Mouse (Mus musculus): ENCODE data around the gene Tbce. TPM values are rescaled to one million over a fixed set of nuclear protein-coding genes. Genes with fewer than 3 reads are reported as not detected.

The Tbce gene
- total and polyA plus RNA-seq, 3 experiments, result 35.3 to 56.9 TPM; not detected in 1

DNA sequence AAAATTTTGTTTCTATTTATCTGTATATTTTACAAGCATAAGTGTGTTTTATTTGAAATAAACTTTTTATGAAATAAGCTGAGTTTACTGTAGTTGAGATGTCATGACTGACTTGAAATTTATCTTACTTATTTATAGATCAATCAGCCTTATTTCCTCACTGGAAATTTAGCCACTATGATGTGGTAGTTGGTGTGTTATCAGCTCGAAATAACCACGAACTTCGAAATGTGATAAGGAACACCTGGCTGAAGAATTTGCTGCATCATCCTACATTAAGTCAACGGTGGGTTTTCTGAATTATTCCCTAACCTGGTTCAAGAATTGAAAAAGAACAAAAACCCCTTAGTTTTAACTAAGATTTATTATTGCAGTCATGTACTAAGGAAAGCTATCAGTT is 73.3 kb downstream of the Tbce start (continued):
- no peak for TF ChIP-seq USF2 (IDR thresholded peaks at IDR 0.05; ENCODE audit: borderline replicate concordance in 1 of 2, insufficient read depth in 1 of 2, low read depth in 1 of 2, low read length in 2 of 2)

DNA sequence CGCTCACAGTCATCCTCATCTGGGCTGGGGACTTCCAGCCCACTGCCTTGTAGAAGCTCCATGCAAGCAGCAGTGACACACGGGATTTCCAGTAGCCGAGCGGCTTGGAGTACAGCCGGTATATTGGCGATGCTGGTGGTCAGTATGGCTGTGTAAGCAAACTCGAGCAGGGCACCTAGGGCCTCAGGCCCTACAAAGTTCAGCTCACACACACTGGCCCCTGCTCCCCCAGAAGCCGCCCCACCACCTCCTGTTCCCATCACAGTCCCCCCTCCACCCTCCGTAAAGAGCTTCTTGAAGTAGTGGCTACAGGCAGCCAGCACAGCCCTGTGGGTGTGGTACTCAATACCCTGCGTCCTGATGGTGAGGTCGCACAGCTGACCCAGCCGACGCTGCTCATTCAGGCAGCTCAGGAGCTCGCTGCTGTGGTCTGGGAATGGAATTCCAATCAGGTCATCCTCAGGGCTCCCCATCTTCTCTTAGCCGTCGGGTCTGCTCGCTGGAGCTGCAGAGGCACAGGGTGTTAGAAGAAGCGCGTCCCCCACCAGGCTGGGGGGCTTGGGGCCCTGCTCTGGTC is 74.0 kb downstream of the Tbce start:
- Histone ChIP-seq H3K36me3 (ENCODE audit: control insufficient read depth in 1 of 2, insufficient read depth in 2 of 2, low read length in 2 of 2) (peaks cover 41 to 70% of the 10 kb centered on the region in 2 experiments), H3K79me2 (ENCODE audit: control insufficient read depth, insufficient read depth, low read length, poor library complexity) (peaks cover 40% of the 10 kb centered on the region), H3K9me3 (replicated peaks; ENCODE audit: insufficient read depth, low read length) (no peaks in the 10 kb centered on the region), H3K27ac (ENCODE audit: control insufficient read depth, low read depth, low read length) (peak overlapping the region; percentile 53), H3K27me3 (ENCODE audit: control insufficient read depth in 1 of 2, insufficient read depth in 2 of 2, low read length in 2 of 2) (no peaks in the 10 kb centered on the region), H3K4me3 (ENCODE audit: control insufficient read depth in 1 of 2, insufficient read depth in 1 of 2, low read depth in 2 of 2, low read length in 2 of 2) (no peak overlapping the region), H3K4me1 (ENCODE audit: control insufficient read depth in 1 of 2, insufficient read depth in 2 of 2, low read length in 2 of 2) (peaks cover 40 to 71% of the 10 kb centered on the region in 2 experiments), H3K9ac (ENCODE audit: control insufficient read depth, low read depth, low read length, poor library complexity, severe bottlenecking) (no peak overlapping the region)
- DNase-seq (ENCODE audit: low read depth, low spot score), result no peak
- TF ChIP-seq GATA1 (IDR thresholded peaks at IDR 0.05; ENCODE audit: low read depth, low read length) (no peak), E2F4 (IDR thresholded peaks at IDR 0.05; ENCODE audit: borderline replicate concordance, low read depth, low read length) (no peak), MAFK (IDR thresholded peaks at IDR 0.05; ENCODE audit: borderline replicate concordance, low read depth, low read length) (no peak), USF1 (IDR thresholded peaks at IDR 0.05; ENCODE audit: low read depth, low read length) (no peak), TAL1 (IDR thresholded peaks at IDR 0.05; ENCODE audit: low read length) (no peak), RAD21 (IDR thresholded peaks at IDR 0.05; ENCODE audit: low read depth, low read length) (no peak), USF2 (IDR thresholded peaks at IDR 0.05; ENCODE audit: borderline replicate concordance in 1 of 2, insufficient read depth in 1 of 2, low read depth in 1 of 2, low read length in 2 of 2) (no peak), SIN3A (IDR thresholded peaks at IDR 0.05; ENCODE audit: low read length) (no peak), ZMIZ1 (IDR thresholded peaks at IDR 0.05; ENCODE audit: low read depth, low read length) (no peak), NELFE (IDR thresholded peaks at IDR 0.05; ENCODE audit: low read depth, low read length) (no peak), GABPA (IDR thresholded peaks at IDR 0.05; ENCODE audit: low read depth, low read length) (no peak), ZC3H11A (IDR thresholded peaks at IDR 0.05; ENCODE audit: low read depth, low read length) (no peak), TBP (IDR thresholded peaks at IDR 0.05; ENCODE audit: low read depth, low read length) (no peak), HCFC1 (IDR thresholded peaks at IDR 0.05; ENCODE audit: low read depth, low read length) (no peak), POLR2AphosphoS2 (IDR thresholded peaks at IDR 0.05; ENCODE audit: low read length) (no peak), ETS1 (IDR thresholded peaks at IDR 0.05; ENCODE audit: low read depth, low read length) (no peak), POLR2A (IDR thresholded peaks at IDR 0.05; ENCODE audit: control insufficient read depth in 1 of 2, insufficient read depth in 1 of 2, low read depth in 1 of 2, low read length in 2 of 2, poor library complexity in 1 of 2) (no peak), JUND (IDR thresholded peaks at IDR 0.05; ENCODE audit: low read depth, low read length) (no peak), MAZ (IDR thresholded peaks at IDR 0.05; ENCODE audit: low read depth, low read length) (no peak)

DNA sequence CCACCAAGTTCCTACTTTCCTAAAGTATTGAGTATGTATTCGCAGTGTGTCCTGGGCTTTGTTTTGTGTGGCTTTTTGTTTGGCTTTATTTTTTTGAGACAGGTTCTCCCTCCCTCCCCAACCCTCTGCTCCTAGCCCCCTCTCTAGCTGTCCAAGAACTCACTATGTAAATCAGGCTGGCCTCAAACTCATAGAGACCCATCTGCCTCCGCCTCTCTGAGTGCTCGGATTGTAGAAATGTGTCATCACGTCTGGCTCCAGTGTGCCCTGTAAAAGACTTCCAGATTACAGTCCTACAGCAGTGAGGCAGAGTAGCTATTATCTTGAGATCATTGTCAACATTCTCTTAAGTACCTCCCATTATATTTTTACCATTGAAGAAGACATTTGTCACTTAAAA is 78.4 kb downstream of the Tbce start:
- peaks cover 32 to 48% of the 10 kb centered on the region in 2 experiments for H3K4me1 ChIP-seq (ENCODE audit: control insufficient read depth in 1 of 2, insufficient read depth in 2 of 2, low read length in 2 of 2)
- H3K9me3 ChIP-seq (replicated peaks; ENCODE audit: insufficient read depth, low read length), result no peaks in the 10 kb centered on the region
- DNase-seq (ENCODE audit: low read depth, low spot score), result no peak
- no peaks in the 10 kb centered on the region for H3K27me3 ChIP-seq (ENCODE audit: control insufficient read depth in 1 of 2, insufficient read depth in 2 of 2, low read length in 2 of 2)
- no peak overlapping the region for H3K4me3 ChIP-seq (ENCODE audit: control insufficient read depth in 1 of 2, insufficient read depth in 1 of 2, low read depth in 2 of 2, low read length in 2 of 2)
- H3K36me3 ChIP-seq (ENCODE audit: control insufficient read depth in 1 of 2, insufficient read depth in 2 of 2, low read length in 2 of 2), result peaks cover 34 to 59% of the 10 kb centered on the region in 2 experiments
- no peak overlapping the region for H3K9ac ChIP-seq (ENCODE audit: control insufficient read depth, low read depth, low read length, poor library complexity, severe bottlenecking)
- peaks cover 72% of the 10 kb centered on the region for H3K79me2 ChIP-seq (ENCODE audit: control insufficient read depth, insufficient read depth, low read length, poor library complexity)
- TF ChIP-seq CHD2 (IDR thresholded peaks at IDR 0.05; ENCODE audit: low read length), result no peak
- no peak for TF ChIP-seq POLR2AphosphoS5 (IDR thresholded peaks at IDR 0.05; ENCODE audit: borderline replicate concordance, low read depth, low read length)
- TF ChIP-seq SIN3A (IDR thresholded peaks at IDR 0.05; ENCODE audit: low read length), result no peak
- no peak for TF ChIP-seq MYC (IDR thresholded peaks at IDR 0.05; ENCODE audit: low read depth, low read length)
- TF ChIP-seq MYB (IDR thresholded peaks at IDR 0.05; ENCODE audit: low read depth, low read length), result no peak
- no peak for TF ChIP-seq SMC3 (IDR thresholded peaks at IDR 0.05; ENCODE audit: low read depth, low read length)
- TF ChIP-seq MAFK (IDR thresholded peaks at IDR 0.05; ENCODE audit: borderline replicate concordance, low read depth, low read length), result no peak
- no peak for TF ChIP-seq UBTF (IDR thresholded peaks at IDR 0.05; ENCODE audit: borderline replicate concordance, insufficient read depth, low read depth, low read length)
- no peak for TF ChIP-seq HCFC1 (IDR thresholded peaks at IDR 0.05; ENCODE audit: low read depth, low read length)
- no peak for TF ChIP-seq TCF12 (IDR thresholded peaks at IDR 0.05; ENCODE audit: low read depth, low read length)
- TF ChIP-seq RCOR1 (IDR thresholded peaks at IDR 0.05; ENCODE audit: low read depth, low read length), result no peak
- TF ChIP-seq USF1 (IDR thresholded peaks at IDR 0.05; ENCODE audit: low read depth, low read length), result no peak
- no peak for TF ChIP-seq JUND (IDR thresholded peaks at IDR 0.05; ENCODE audit: low read depth, low read length)
- TF ChIP-seq TAL1 (IDR thresholded peaks at IDR 0.05; ENCODE audit: low read length), result no peak
- H3K27ac ChIP-seq (ENCODE audit: control insufficient read depth, low read depth, low read length), result no peak overlapping the region

Data from MEL (cell line).